Mouse (Mus musculus): ENCODE results near the gene Cldn3.

- TF ChIP-seq KAT2A (IDR thresholded peaks at IDR 0.05; ENCODE audit: insufficient replicate concordance, low read length) = no peak
- no peak for TF ChIP-seq E2F4 (IDR thresholded peaks at IDR 0.05; ENCODE audit: insufficient replicate concordance, low read depth, low read length)
- no peak for TF ChIP-seq CTCF (conservative IDR thresholded peaks at IDR 0.05 in 1 of 2, IDR thresholded peaks at IDR 0.05 in 1 of 2; ENCODE audit: low read depth in 2 of 2, low read length in 2 of 2)
- no peak for TF ChIP-seq USF1 (IDR thresholded peaks at IDR 0.05; ENCODE audit: low read depth, low read length)
- no peak for TF ChIP-seq MEF2A (IDR thresholded peaks at IDR 0.05; ENCODE audit: borderline replicate concordance, low read depth, low read length)
- TF ChIP-seq PAX5 (IDR thresholded peaks at IDR 0.05; ENCODE audit: low read length) = no peak
- no peak for TF ChIP-seq ZC3H11A (IDR thresholded peaks at IDR 0.05; ENCODE audit: low read depth, low read length)
- no peak for TF ChIP-seq CHD2 (IDR thresholded peaks at IDR 0.05; ENCODE audit: low read length)
- no peak for TF ChIP-seq EP300 (IDR thresholded peaks at IDR 0.05; ENCODE audit: low read length)
- TF ChIP-seq ZMIZ1 (IDR thresholded peaks at IDR 0.05; ENCODE audit: low read depth, low read length) = no peak
These were observed 30.5 kb upstream of the Cldn3 start for GRCm38 (mm10) chr5:134955491-134955890.

Data from CH12.LX (cell line).